Mouse (Mus musculus) stomach, embryonic 15.5 days (tissue): Measurements from ENCODE around the gene Krtap9-1. TPM values are rescaled to one million over a fixed set of nuclear protein-coding genes. Genes with fewer than 3 reads are reported as not detected.
"Not testable (repeated sequence)": the region's sequence is repeated elsewhere in the genome, so short reads cannot be mapped to it uniquely, and the experiment has no call there.

Experiments
- ATAC-seq: fragments of 200-750 bp; cut with Nextera tagmentation; 2 replicates; pipeline ENCODE4 v1.8.0; 2017; ENCODE audit warnings: low read depth, moderate number of reproducible peaks, moderate TSS enrichment; ENCODE audit not compliant: insufficient read depth, low FRiP score
- H3K27ac ChIP-seq: fragments of 300-500 bp; sonication (generic); 2 replicates; pipeline ENCODE4 v1.5.1; 2015; ENCODE audit warnings: mild to moderate bottlenecking, inconsistent platforms
- H3K27me3 ChIP-seq: fragments of 300-500 bp; sonication (generic); replicated peaks from 2 replicates; pipeline ENCODE4 v1.6.1; 2015; ENCODE audit warnings: inconsistent platforms
- H3K36me3 ChIP-seq: fragments of 300-500 bp; sonication (generic); 2 replicates; pipeline ENCODE4 v1.6.1; 2015; ENCODE audit warnings: inconsistent platforms
- H3K4me1 ChIP-seq: fragments of 300-500 bp; sonication (generic); 2 replicates; pipeline ENCODE4 v1.6.1; 2015; ENCODE audit warnings: inconsistent platforms
- H3K4me2 ChIP-seq: fragments of 300-500 bp; sonication (generic); 2 replicates; pipeline ENCODE4 v1.6.1; 2015; ENCODE audit warnings: mild to moderate bottlenecking, inconsistent platforms
- H3K4me3 ChIP-seq: fragments of 300-500 bp; sonication (generic); replicated peaks from 2 replicates; pipeline ENCODE4 v1.5.1; 2015; ENCODE audit warnings: inconsistent platforms
- H3K9ac ChIP-seq: fragments of 300-500 bp; sonication (generic); 2 replicates; pipeline ENCODE4 v1.6.1; 2015; ENCODE audit warnings: inconsistent platforms
- H3K9me3 ChIP-seq: fragments of 300-500 bp; sonication (generic); 2 replicates; pipeline ENCODE4 v1.6.1; 2016; ENCODE audit warnings: inconsistent platforms
- WGBS: fragments of 180-500 bp; shearing (Covaris S2); methylation state at CpG from one replicate; pipeline ENCODE4 v1.1.7; 2015; 5-methylcytosine and 5-hydroxymethylcytosine counted together
- polyA plus RNA-seq: library from polyadenylated mRNA; unstranded; fragments of >200 nt; fragmentation: Nextera tagmentation; extraction: Ambion mirVana; gene quantifications from 2 replicates; pipeline ENCODE4 v1.2.1, GENCODE M21; 2015

The Krtap9-1 gene
- not detected in 2 replicates for polyA plus RNA-seq

DNA sequence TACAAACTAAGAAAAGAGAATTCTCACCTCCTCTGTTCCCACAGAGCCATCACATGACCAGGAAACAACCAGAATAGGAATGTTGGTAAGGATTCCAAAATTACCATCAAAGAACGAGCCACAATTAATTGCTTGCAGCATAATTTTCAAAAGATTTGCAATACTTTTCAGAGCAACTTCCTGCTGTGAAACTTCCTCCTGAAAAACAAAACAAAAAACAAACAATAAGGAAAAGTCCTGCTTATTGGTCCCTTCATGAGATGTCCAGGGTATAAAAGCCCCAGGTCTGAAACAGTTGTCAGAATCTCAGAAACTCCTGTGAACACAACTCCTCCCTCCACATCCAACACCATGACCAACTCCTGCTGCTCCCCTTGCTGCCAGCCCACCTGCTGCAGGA, at the start of gene Krtap9-1:
Gene Krtap9-1 (plus strand): TSS at position 301 of the 400 bp plus-strand sequence.
- H3K4me2 ChIP-seq, H3K4me3 ChIP-seq, H3K36me3 ChIP-seq, H3K27me3 ChIP-seq, ATAC-seq, H3K9me3 ChIP-seq, H3K27ac ChIP-seq, H3K4me1 ChIP-seq, H3K9ac ChIP-seq: not testable (repeated sequence)
- 78% methylated on average over 1 of the region's 1 CpGs for WGBS

DNA sequence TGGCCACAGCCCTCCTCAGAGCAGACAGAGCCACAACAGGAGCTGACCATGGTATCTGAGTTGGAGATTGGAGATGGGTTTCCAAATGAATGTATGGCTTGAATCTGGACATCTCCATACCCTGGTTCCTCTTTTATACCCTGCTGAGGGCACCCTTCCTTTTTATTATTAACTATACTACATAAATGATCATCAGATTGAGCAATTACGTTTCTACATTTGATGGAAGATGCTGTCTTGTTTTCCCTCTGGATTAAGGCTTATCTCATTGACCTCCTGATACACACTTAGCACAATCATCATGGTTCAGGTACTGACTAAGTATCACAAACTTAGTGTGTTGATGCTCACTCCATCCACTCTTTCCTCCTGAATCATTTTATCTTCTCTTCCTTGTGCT, 35.2 kb upstream of the Krtap9-1 start, which contains the start of gene 2300003K06Rik:
Gene 2300003K06Rik (minus strand): TSS at position 101 of the 400 bp plus-strand sequence.
- WGBS = 71% methylated on average over 1 of the region's 1 CpGs
- ATAC-seq = no peak
- no peaks in the 10 kb centered on the region for H3K4me1 ChIP-seq
- H3K27me3 ChIP-seq = no peaks in the 10 kb centered on the region
- no peak within 1 kb of the TSS for H3K4me2 ChIP-seq
- H3K4me3 ChIP-seq = no peak within 1 kb of the TSS
- no peak within 1 kb of the TSS for H3K27ac ChIP-seq
- no peak within 1 kb of the TSS for H3K9ac ChIP-seq
- no peaks in the 10 kb centered on the region for H3K36me3 ChIP-seq
- no peaks in the 10 kb centered on the region for H3K9me3 ChIP-seq

DNA sequence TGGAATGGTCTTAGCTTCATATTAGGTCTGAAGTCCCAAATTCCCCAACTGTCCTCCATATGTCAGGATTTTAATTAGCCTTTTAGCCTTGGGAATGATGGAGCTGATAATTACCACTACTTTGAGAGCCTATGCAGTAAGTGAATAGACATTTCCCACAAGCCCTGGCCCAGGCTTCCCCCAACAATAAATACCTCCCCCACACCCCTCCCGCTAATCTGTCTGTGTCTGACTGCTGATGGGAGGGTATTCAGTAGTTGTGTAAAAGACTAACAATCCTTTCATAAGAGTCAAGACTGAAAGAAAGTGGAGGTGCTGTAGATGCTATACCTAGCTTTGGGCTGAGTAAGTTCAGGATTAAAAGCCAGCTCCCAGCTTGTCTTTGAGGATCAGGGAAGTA, 31.0 kb upstream of the Krtap9-1 start:
- Histone ChIP-seq H3K4me3 (no peak overlapping the region), H3K36me3 (no peaks in the 10 kb centered on the region), H3K4me1 (no peaks in the 10 kb centered on the region), H3K4me2 (no peak overlapping the region), H3K27me3 (no peaks in the 10 kb centered on the region), H3K9me3 (no peaks in the 10 kb centered on the region), H3K9ac (no peak overlapping the region), H3K27ac (no peak overlapping the region)
- WGBS = 79% methylated on average over 1 of the region's 1 CpGs
- no peak for ATAC-seq

DNA sequence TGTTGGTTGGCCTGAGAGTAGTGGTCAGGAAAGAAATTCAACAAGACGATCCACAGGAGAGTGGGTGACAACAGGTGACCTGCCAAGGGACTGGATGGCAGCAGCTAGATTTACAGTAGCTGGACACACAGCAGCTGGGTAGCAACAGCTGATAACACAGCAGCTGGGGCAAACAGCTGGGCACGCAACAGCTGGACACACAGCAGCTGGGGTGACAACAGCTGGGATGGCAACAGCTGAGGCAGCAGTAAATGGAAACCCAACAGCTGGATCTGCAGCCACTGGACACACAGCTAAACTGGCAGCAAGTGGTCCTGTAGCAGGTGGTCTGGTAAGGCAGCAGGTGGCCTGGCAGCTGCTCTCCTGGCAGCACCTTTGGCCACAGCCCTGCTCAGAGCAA, 26.4 kb upstream of the Krtap9-1 start:
- WGBS = 83% methylated on average over 2 of the region's 2 CpGs

DNA sequence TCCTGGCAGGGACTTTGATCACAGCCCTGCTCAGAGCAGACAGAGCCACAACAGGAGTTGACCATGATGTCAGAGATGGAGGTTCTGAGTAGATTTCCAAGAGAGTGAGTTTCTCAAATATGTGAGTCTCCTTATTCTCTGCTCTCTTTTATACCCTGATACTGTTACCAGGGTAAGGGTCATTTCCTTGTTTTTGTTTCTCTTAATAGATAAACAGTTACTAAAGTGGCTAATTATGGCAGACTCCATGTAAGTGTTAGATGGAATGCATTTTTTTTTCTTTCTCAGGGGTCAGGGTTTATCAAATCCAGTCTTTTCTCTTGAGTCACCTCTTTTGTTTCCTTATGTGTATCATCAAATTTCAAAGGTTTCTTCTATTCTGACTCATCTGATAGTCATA, 21.7 kb upstream of the Krtap9-1 start, which contains the start of gene Krtap4-16:
Gene Krtap4-16 (minus strand): TSS at position 101 of the 400 bp plus-strand sequence.
- no peak within 1 kb of the TSS for H3K4me3 ChIP-seq
- no peak within 1 kb of the TSS for H3K27ac ChIP-seq
- no peaks in the 10 kb centered on the region for H3K27me3 ChIP-seq
- H3K9me3 ChIP-seq = no peaks in the 10 kb centered on the region
- H3K36me3 ChIP-seq = no peaks in the 10 kb centered on the region
- no peak for ATAC-seq
- no peak within 1 kb of the TSS for H3K4me2 ChIP-seq
- H3K9ac ChIP-seq = no peak within 1 kb of the TSS
- H3K4me1 ChIP-seq = no peaks in the 10 kb centered on the region

More for the DNA sequence above, 26.4 kb upstream of the Krtap9-1 start:
- Histone ChIP-seq H3K27ac (no peak overlapping the region), H3K9me3 (no peaks in the 10 kb centered on the region), H3K4me2 (no peak overlapping the region), H3K27me3 (no peaks in the 10 kb centered on the region), H3K4me3 (no peak overlapping the region), H3K4me1 (no peaks in the 10 kb centered on the region), H3K36me3 (no peaks in the 10 kb centered on the region), H3K9ac (no peak overlapping the region)
- no peak for ATAC-seq

DNA sequence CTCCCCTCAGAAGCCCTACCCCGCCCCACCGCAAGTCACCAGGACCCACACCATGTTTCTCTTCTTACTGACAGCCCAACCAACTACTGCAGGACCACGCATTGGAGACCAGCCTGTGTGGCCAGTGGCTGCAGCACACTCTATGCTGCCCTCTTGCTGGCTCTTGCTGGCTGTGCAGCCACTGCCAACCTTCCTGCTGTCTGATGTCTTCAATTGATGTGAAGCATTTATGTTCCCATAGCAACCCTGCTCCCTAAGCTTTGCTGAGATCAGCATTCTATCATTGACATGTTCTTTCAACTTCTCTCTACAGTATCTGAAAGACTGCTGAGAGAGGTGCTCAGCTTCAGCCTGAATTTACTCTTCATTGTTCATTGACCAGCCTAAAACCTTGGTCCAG, 19.1 kb upstream of the Krtap9-1 start:
- ATAC-seq = no peak
- Histone ChIP-seq H3K36me3 (no peaks in the 10 kb centered on the region), H3K9ac (no peak overlapping the region), H3K27me3 (no peaks in the 10 kb centered on the region), H3K4me3 (no peak overlapping the region), H3K9me3 (no peaks in the 10 kb centered on the region), H3K27ac (no peak overlapping the region), H3K4me2 (no peak overlapping the region), H3K4me1 (no peaks in the 10 kb centered on the region)
- WGBS = 58% methylated on average over 3 of the region's 3 CpGs

DNA sequence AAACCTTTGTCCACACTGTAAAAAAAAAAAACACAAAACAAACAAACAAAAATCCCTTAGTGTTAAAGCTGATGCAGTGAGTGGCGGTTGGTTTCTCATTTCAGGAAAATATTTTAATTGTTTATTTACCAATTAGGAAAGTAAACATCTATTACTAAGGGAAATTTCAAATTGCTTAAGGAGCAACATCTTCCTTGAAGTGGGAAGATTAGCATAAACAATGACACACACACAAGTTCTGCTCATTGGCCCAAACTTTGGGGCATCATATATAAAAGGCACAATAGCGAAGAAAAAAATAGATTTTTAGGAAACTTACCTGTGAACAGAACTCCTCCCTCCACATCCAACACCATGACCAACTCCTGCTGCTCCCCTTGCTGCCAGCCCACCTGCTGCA, 15.6 kb upstream of the Krtap9-1 start, which contains the start of gene Gm11568:
Gene Gm11568 (plus strand): TSS at position 301 of the 400 bp plus-strand sequence.
- ATAC-seq = no peak
- Histone ChIP-seq H3K9ac (no peak within 1 kb of the TSS), H3K4me1 (no peaks in the 10 kb centered on the region), H3K27me3 (no peaks in the 10 kb centered on the region), H3K9me3 (no peaks in the 10 kb centered on the region), H3K4me2 (no peak within 1 kb of the TSS), H3K36me3 (no peaks in the 10 kb centered on the region), H3K4me3 (no peak within 1 kb of the TSS), H3K27ac (no peak within 1 kb of the TSS)
- 87% methylated on average over 2 of the region's 2 CpGs for WGBS

DNA sequence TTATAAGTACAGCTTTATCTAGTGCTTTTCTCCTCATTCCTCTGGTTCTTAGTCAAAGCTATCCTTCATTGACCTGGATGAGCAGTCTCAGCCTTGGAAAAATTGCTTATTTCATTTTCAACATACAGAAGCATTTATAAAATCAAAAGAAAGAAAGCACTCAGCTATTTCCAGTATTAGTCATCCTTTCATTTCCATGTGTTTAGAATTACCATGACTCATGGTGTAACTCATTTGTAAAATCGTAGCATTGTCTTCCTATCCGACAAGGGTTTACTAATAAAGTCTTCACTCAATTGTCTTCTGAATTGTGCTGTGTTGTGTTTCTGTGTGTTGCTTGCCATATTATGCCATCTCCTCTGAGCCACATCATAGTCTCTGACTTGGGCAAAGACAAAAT, 14.4 kb upstream of the Krtap9-1 start:
- 63% methylated on average over 2 of the region's 2 CpGs for WGBS
- Histone ChIP-seq H3K27me3 (no peaks in the 10 kb centered on the region), H3K27ac (no peak overlapping the region), H3K4me2 (no peak overlapping the region), H3K4me3 (no peak overlapping the region), H3K9me3 (no peaks in the 10 kb centered on the region), H3K9ac (no peak overlapping the region), H3K4me1 (no peaks in the 10 kb centered on the region), H3K36me3 (no peaks in the 10 kb centered on the region)
- no peak for ATAC-seq

DNA sequence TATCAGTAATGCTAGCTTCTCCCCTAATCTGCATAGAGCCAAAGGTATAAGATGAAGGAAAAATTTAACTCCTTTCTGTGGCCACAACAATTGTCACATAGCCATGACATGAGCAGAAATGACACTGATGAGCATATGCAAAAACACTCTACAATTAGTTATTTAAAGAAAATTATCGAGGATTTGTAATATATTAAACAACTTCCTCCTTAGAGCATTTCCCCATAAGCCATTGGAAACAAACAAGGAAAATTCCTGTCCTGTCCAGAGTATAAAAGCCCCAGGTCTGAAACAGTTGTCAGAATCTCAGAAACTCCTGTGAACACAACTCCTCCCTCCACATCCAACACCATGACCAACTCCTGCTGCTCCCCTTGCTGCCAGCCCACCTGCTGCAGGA, 9.0 kb upstream of the Krtap9-1 start, which contains the start of gene Gm11559:
Gene Gm11559 (plus strand): TSS at position 301 of the 400 bp plus-strand sequence.
- WGBS = 78% methylated on average over 1 of the region's 1 CpGs
- not testable (repeated sequence) for H3K27ac ChIP-seq, ATAC-seq, H3K4me1 ChIP-seq, H3K9me3 ChIP-seq, H3K36me3 ChIP-seq, H3K27me3 ChIP-seq, H3K9ac ChIP-seq, H3K4me3 ChIP-seq, H3K4me2 ChIP-seq

DNA sequence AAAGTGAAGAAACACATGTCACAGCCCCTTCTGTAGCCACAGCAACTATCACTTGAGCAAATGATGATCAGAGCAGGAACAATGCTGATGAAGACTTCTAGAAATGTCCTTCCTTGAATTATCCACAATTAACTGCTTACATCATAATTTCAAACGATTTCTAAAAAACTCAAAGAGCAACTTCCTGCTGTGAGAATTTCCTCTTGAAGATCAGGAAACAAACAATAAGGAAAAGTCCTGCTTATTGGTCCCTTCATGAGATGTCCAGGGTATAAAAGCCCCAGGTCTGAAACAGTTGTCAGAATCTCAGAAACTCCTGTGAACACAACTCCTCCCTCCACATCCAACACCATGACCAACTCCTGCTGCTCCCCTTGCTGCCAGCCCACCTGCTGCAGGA, 5.7 kb downstream of the Krtap9-1 start, which contains the start of gene Gm11567:
Gene Gm11567 (plus strand): TSS at position 301 of the 400 bp plus-strand sequence.
- not testable (repeated sequence) for ATAC-seq, H3K4me3 ChIP-seq, H3K9me3 ChIP-seq, H3K4me1 ChIP-seq, H3K27me3 ChIP-seq, H3K9ac ChIP-seq, H3K4me2 ChIP-seq, H3K36me3 ChIP-seq, H3K27ac ChIP-seq
- WGBS = 38% methylated on average over 1 of the region's 1 CpGs

DNA sequence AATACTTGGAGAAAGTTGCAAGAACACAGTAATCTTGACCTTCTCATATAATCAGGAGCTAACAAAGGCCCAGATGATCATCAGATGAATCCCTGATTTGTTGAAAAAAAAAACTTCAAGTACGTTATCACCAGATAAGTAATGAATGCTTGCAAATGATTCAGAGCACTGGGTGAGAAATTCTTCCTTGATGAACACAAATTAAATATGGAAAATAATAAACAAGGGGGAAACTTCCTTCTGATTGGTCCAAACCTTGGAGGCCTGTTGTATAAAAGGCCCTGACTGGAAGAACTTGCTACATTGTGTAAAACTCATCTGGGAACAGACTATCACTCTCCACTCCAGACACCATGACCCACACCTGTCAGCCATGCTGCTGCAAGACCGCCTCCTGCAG, 34.4 kb downstream of the Krtap9-1 start, which contains the start of gene Krtap31-1:
Gene Krtap31-1 (plus strand): TSS at position 301 of the 400 bp plus-strand sequence.
- 81% methylated on average over 2 of the region's 2 CpGs for WGBS
- Histone ChIP-seq H3K4me3 (no peak within 1 kb of the TSS), H3K9ac (no peak within 1 kb of the TSS), H3K36me3 (no peaks in the 10 kb centered on the region), H3K27ac (no peak within 1 kb of the TSS), H3K4me2 (no peak within 1 kb of the TSS), H3K27me3 (no peaks in the 10 kb centered on the region), H3K4me1 (no peaks in the 10 kb centered on the region), H3K9me3 (no peaks in the 10 kb centered on the region)
- ATAC-seq = no peak

DNA sequence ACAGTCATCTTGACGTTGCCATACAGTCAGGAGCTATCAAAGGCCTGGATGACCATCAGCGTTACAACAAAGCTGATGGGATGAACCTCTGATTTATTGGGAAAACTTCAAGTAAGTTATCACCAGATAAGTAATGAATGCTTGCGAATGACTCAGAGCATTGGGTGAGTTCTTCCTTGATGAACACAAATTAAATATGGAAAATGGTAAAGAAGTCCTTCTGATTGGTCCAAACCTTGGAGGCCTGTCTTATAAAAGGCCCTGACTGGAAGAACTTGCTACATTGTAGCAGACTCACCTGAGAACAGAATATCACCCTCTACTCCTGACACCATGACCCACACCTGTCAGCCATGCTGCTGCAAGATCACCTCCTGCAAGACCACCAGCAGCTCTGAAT, 41.3 kb downstream of the Krtap9-1 start, which contains the start of gene Gm11565:
Gene Gm11565 (plus strand): TSS at position 301 of the 400 bp plus-strand sequence.
- no peak within 1 kb of the TSS for H3K4me3 ChIP-seq
- H3K36me3 ChIP-seq = no peaks in the 10 kb centered on the region
- 90% methylated on average over 3 of the region's 3 CpGs for WGBS
- no peak within 1 kb of the TSS for H3K4me2 ChIP-seq
- H3K9me3 ChIP-seq = no peaks in the 10 kb centered on the region
- no peak for ATAC-seq
- no peak within 1 kb of the TSS for H3K27ac ChIP-seq
- no peaks in the 10 kb centered on the region for H3K4me1 ChIP-seq
- H3K9ac ChIP-seq = no peak within 1 kb of the TSS
- no peaks in the 10 kb centered on the region for H3K27me3 ChIP-seq
